Mouse (Mus musculus): ENCODE measurements around the gene Smarcad1. TPM values are rescaled to one million over a fixed set of nuclear protein-coding genes. Genes with fewer than 3 reads are reported as not detected.

Smarcad1 gene
- total and polyA plus RNA-seq, 3 experiments, result 7.8 to 16.3 (median 14.1) TPM

DNA sequence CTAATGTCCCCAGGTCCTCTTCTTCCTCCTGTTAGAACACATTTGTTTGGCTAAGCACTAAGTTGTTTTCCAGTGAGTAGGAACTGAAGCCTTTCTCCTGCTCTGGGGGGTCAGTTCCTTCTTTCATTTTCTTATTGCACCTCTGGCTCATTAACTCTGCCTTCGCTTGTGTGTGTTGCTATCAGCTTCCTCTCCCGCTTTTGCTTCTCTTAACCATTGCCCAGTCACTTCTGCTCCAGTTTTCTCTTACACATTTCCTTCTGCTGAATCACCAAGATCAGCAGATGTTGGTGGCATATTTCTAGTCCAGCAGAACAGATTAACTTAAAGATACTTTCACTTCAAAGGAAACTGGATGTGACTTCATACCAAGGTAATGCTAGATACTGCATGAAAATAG lies 72.5 kb downstream of the Smarcad1 start:
- 83% methylated on average over 2 of the region's 2 CpGs for WGBS
- H3K27ac ChIP-seq, result no peak overlapping the region
- DNase-seq, result no peak
- TF ChIP-seq EP300 (IDR thresholded peaks at IDR 0.05; ENCODE audit: insufficient read depth, low read depth, low read length), result no peak
- no peak for TF ChIP-seq POLR2A (IDR thresholded peaks at IDR 0.05; ENCODE audit: insufficient read depth, low read depth, low read length)
- no peak for TF ChIP-seq CTCF (IDR thresholded peaks at IDR 0.05)
- H3K4me1 ChIP-seq (ENCODE audit: control insufficient read depth, insufficient read depth, low read length), result no peaks in the 10 kb centered on the region
- no peak overlapping the region for H3K4me3 ChIP-seq
- no peaks in the 10 kb centered on the region for H3K27me3 ChIP-seq (ENCODE audit: control insufficient read depth, insufficient read depth, low read length)
- H3K9ac ChIP-seq (ENCODE audit: low read depth, low read length), result no peak overlapping the region
- H3K36me3 ChIP-seq (ENCODE audit: control insufficient read depth, insufficient read depth, low read length), result no peaks in the 10 kb centered on the region; the same call in 1 of the 2 replicates
- intact Hi-C loops (cut with DNase I), result no loop called here
- no peaks in the 10 kb centered on the region for H3K79me2 ChIP-seq (replicated peaks; ENCODE audit: control insufficient read depth, insufficient read depth, low read length)

- Histone ChIP-seq H3K4me1 (ENCODE audit: control insufficient read depth, insufficient read depth, low read length) (no peaks in the 10 kb centered on the region), H3K27ac (no peak overlapping the region), H3K4me3 (no peak overlapping the region), H3K79me2 (replicated peaks; ENCODE audit: control insufficient read depth, insufficient read depth, low read length) (no peaks in the 10 kb centered on the region), H3K27me3 (ENCODE audit: control insufficient read depth, insufficient read depth, low read length) (no peaks in the 10 kb centered on the region), H3K36me3 (ENCODE audit: control insufficient read depth, insufficient read depth, low read length) (no peaks in the 10 kb centered on the region; the same call in 1 of the 2 replicates), H3K9ac (ENCODE audit: low read depth, low read length) (no peak overlapping the region)
- TF ChIP-seq CTCF (IDR thresholded peaks at IDR 0.05) (no peak), EP300 (IDR thresholded peaks at IDR 0.05; ENCODE audit: insufficient read depth, low read depth, low read length) (no peak), POLR2A (IDR thresholded peaks at IDR 0.05; ENCODE audit: insufficient read depth, low read depth, low read length) (no peak)
- intact Hi-C loops (cut with DNase I), result no loop called here
- no peak for DNase-seq
- 97% methylated on average over 1 of the region's 1 CpGs for WGBS
Observed at GRCm38 (mm10) chr6:65117540-65117939, 75.2 kb downstream of the Smarcad1 start.

DNA sequence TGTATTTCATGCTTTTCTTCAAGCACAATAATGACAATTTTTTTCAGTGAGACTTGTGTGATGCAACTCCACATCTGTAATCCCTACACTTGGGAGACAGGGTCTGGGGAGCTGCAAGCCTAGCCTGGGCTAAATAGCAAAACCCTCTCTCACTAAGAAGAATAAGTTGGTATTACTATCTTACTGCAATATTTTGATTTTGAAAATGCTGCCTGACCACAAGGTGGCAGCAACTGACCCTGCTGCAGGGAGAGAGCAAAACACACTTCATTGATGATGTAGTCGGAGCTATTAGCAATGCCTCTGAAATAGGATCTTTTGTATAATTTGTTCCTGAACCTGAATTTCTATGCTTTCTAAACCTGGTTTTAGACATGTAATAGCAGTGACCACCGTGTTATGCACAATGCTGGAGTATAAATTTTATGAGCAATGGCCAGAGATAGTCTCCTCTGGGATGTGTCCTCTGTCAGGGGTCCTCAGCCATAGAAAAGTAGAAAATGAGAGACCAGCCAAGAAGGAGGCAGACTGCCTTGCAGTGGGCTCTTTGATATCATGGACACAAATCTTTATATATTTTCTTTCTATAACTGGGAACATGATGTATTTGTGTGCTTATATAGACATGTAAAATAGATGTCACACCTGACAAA lies 83.8 kb downstream of the Smarcad1 start:
- WGBS, result 14% methylated on average over 2 of the region's 2 CpGs
- Histone ChIP-seq H3K9ac (ENCODE audit: low read depth, low read length) (no peak overlapping the region), H3K4me1 (ENCODE audit: control insufficient read depth, insufficient read depth, low read length) (no peaks in the 10 kb centered on the region), H3K4me3 (no peak overlapping the region), H3K79me2 (replicated peaks; ENCODE audit: control insufficient read depth, insufficient read depth, low read length) (no peaks in the 10 kb centered on the region), H3K27me3 (ENCODE audit: control insufficient read depth, insufficient read depth, low read length) (no peaks in the 10 kb centered on the region), H3K27ac (no peak overlapping the region), H3K36me3 (ENCODE audit: control insufficient read depth, insufficient read depth, low read length) (no peaks in the 10 kb centered on the region)
- intact Hi-C loops (cut with DNase I), result loop anchor here (1.0 to 10.0 kb wide), 3 partner anchors 327 to 1406 kb away; no protein-coding TSS in a partner anchor
- no peak for TF ChIP-seq POLR2A (IDR thresholded peaks at IDR 0.05; ENCODE audit: insufficient read depth, low read depth, low read length)
- TF ChIP-seq EP300 (IDR thresholded peaks at IDR 0.05; ENCODE audit: insufficient read depth, low read depth, low read length), result peak; percentile 53; the same call in 1 of the 2 replicates
- peak; percentile 88 for TF ChIP-seq CTCF (IDR thresholded peaks at IDR 0.05)
- DNase-seq, result peak in 1 of 2 experiments; percentile 43

DNA sequence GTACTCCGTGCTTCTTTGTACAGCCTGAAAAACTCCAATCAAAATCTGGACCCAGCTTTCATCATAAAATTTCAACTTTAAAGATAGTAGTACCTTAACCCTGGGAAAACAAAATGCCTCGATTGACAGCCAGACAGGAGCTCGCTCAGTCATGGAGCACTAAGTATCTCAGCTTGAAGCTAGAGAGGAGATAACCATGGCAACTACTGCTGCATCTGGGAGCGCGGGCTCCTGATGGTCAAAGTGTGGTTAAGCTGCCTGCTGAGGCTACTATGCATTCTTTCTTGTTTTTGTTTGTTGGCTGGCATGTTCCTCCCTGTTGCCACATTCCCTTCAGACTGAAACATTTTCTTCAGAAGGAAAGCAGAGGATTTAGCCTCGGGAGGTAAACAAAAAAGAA lies 90.0 kb downstream of the Smarcad1 start:
- WGBS, result 62% methylated on average over 6 of the region's 6 CpGs
- intact Hi-C loops (cut with DNase I), result no loop called here
- DNase-seq, result no peak
- Histone ChIP-seq H3K4me3 (no peak overlapping the region), H3K36me3 (ENCODE audit: control insufficient read depth, insufficient read depth, low read length) (no peaks in the 10 kb centered on the region), H3K9ac (ENCODE audit: low read depth, low read length) (no peak overlapping the region), H3K4me1 (ENCODE audit: control insufficient read depth, insufficient read depth, low read length) (no peaks in the 10 kb centered on the region), H3K79me2 (replicated peaks; ENCODE audit: control insufficient read depth, insufficient read depth, low read length) (no peaks in the 10 kb centered on the region), H3K27me3 (ENCODE audit: control insufficient read depth, insufficient read depth, low read length) (no peaks in the 10 kb centered on the region), H3K27ac (no peak overlapping the region)
- TF ChIP-seq CTCF (IDR thresholded peaks at IDR 0.05), result no peak
- TF ChIP-seq POLR2A (IDR thresholded peaks at IDR 0.05; ENCODE audit: insufficient read depth, low read depth, low read length), result no peak
- TF ChIP-seq EP300 (IDR thresholded peaks at IDR 0.05; ENCODE audit: insufficient read depth, low read depth, low read length), result no peak

GRCm38 (mm10) chr6:65137802-65138201 lies 95.4 kb downstream of the Smarcad1 start:
- WGBS, result 54% methylated on average over 2 of the region's 2 CpGs
- no peak overlapping the region for H3K9ac ChIP-seq (ENCODE audit: low read depth, low read length)

DNA sequence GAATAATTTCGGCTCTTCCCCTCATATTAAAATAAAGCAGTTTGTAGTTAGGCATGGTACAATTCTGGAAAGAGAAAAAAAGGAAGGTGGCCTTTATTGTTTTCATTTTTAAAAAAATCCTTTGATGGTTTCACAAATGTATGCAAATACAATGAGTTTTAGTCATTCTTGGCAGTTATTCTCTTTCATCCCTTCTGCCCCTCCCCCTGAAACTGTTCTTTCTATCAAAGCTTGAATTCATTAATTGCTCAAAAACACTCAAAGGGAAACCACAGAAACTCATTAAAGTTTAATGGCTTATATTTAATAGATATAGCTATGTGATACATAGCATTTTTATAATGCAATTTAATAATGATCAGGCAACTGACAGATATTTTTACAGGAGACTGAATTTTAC lies 95.9 kb downstream of the Smarcad1 start:
- H3K4me1 ChIP-seq (ENCODE audit: control insufficient read depth, insufficient read depth, low read length), result no peaks in the 10 kb centered on the region
- H3K27me3 ChIP-seq (ENCODE audit: control insufficient read depth, insufficient read depth, low read length), result no peaks in the 10 kb centered on the region
- no peak overlapping the region for H3K27ac ChIP-seq
- no peak for DNase-seq
- H3K36me3 ChIP-seq (ENCODE audit: control insufficient read depth, insufficient read depth, low read length), result no peaks in the 10 kb centered on the region
- WGBS, result 76% methylated on average over 1 of the region's 1 CpGs
- no peaks in the 10 kb centered on the region for H3K79me2 ChIP-seq (replicated peaks; ENCODE audit: control insufficient read depth, insufficient read depth, low read length)
- H3K9ac ChIP-seq (ENCODE audit: low read depth, low read length), result no peak overlapping the region
- H3K4me3 ChIP-seq, result no peak overlapping the region
- no peak for TF ChIP-seq EP300 (IDR thresholded peaks at IDR 0.05; ENCODE audit: insufficient read depth, low read depth, low read length)
- no peak for TF ChIP-seq POLR2A (IDR thresholded peaks at IDR 0.05; ENCODE audit: insufficient read depth, low read depth, low read length)
- TF ChIP-seq CTCF (IDR thresholded peaks at IDR 0.05), result no peak
- intact Hi-C loops (cut with DNase I), result no loop called here

More at GRCm38 (mm10) chr6:65137802-65138201, 95.4 kb downstream of the Smarcad1 start:
- TF ChIP-seq CTCF (IDR thresholded peaks at IDR 0.05), result no peak
- TF ChIP-seq EP300 (IDR thresholded peaks at IDR 0.05; ENCODE audit: insufficient read depth, low read depth, low read length), result no peak
- no peak for TF ChIP-seq POLR2A (IDR thresholded peaks at IDR 0.05; ENCODE audit: insufficient read depth, low read depth, low read length)
- H3K27ac ChIP-seq, result no peak overlapping the region
- H3K27me3 ChIP-seq (ENCODE audit: control insufficient read depth, insufficient read depth, low read length), result no peaks in the 10 kb centered on the region
- intact Hi-C loops (cut with DNase I), result no loop called here
- H3K79me2 ChIP-seq (replicated peaks; ENCODE audit: control insufficient read depth, insufficient read depth, low read length), result no peaks in the 10 kb centered on the region
- H3K36me3 ChIP-seq (ENCODE audit: control insufficient read depth, insufficient read depth, low read length), result no peaks in the 10 kb centered on the region
- no peaks in the 10 kb centered on the region for H3K4me1 ChIP-seq (ENCODE audit: control insufficient read depth, insufficient read depth, low read length)
- DNase-seq, result no peak
- no peak overlapping the region for H3K4me3 ChIP-seq

All from heart, adult 2 months (tissue).